Mouse (Mus musculus): Measurements from ENCODE around the gene Ankmy1.

DNA sequence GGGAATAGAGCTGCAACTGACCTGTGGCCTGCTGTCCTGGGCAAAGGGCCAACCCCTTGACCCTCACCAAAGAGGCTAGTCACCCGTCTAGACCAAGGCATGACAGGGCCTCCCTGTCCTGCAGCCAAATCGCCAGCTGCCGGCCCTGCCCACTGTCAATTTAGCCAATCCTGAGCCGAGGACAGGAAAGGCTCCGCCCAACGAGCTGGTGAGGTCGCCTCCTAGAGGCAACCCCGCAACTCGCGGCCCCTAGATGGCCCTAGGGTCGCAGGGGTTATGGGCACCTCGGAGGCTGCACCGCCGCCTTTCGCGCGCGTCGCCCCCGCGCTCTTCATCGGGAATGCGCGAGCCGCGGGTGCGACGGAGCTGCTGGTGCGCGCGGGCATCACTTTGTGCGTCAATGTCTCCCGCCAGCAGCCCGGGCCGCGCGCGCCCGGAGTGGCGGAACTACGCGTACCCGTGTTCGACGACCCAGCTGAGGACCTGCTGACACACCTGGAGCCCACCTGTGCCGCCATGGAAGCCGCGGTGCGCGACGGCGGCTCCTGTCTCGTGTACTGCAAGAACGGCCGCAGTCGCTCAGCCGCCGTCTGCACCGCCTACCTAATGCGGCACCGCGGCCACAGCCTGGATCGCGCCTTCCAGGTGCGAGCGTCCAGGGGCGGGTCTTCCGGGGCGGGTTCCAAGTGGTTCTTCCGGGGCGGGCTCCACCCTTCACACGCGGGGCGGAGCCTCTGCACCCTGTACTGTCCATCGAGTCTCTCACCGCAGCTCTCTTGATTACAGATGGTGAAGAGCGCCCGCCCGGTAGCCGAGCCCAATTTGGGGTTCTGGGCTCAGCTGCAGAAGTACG lies 4.3 kb upstream of the Ankmy1 start, which contains the start of gene Dusp28:
- no peak for TF ChIP-seq CTCF (conservative IDR thresholded peaks at IDR 0.05; ENCODE audit: low read length)
- TF ChIP-seq POU5F1 (IDR thresholded peaks at IDR 0.05; ENCODE audit: borderline replicate concordance, low read length) = no peak
- no peak for TF ChIP-seq NANOG (IDR thresholded peaks at IDR 0.05; ENCODE audit: borderline replicate concordance, low read length)
